Mouse (Mus musculus): Measurements from ENCODE around the gene Tnxb. TPM values are rescaled to one million over a fixed set of nuclear protein-coding genes. Genes with fewer than 3 reads are reported as not detected.

The Tnxb gene
- total RNA-seq, 1 experiment from 2014 or later: not detected

DNA sequence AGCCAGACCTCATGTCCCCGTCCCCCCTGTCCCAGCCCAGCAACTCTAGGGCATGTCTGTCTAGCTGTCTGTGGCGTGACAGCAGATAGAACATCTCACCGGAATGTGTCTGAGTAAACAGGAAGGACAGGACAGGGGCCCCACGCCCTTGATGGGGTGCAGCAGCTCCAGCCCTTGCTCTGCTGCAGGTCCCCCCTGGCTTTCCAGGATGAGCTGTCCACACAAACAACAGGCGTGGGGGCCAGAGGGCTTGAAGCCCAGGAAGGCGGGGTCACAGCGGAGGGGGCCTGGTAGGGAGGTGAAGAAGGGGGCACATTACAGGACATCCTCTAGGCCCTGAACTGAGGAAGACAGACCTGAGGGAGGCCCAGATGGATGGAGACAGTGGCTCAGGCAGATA, 15.2 kb upstream of the Tnxb start:
- no peak for ATAC-seq (replicated peaks; ENCODE audit: insufficient number of reproducible peaks, low FRiP score, low TSS enrichment, poor library complexity, severe bottlenecking)

GRCm38 (mm10) chr17:34655581-34655991, 14.7 kb upstream of the Tnxb start:
- ATAC-seq (replicated peaks; ENCODE audit: insufficient number of reproducible peaks, low FRiP score, low TSS enrichment, poor library complexity, severe bottlenecking): no peak

GRCm38 (mm10) chr17:34656666-34657065, 13.7 kb upstream of the Tnxb start:
- ATAC-seq (replicated peaks; ENCODE audit: insufficient number of reproducible peaks, low FRiP score, low TSS enrichment, poor library complexity, severe bottlenecking): no peak

DNA sequence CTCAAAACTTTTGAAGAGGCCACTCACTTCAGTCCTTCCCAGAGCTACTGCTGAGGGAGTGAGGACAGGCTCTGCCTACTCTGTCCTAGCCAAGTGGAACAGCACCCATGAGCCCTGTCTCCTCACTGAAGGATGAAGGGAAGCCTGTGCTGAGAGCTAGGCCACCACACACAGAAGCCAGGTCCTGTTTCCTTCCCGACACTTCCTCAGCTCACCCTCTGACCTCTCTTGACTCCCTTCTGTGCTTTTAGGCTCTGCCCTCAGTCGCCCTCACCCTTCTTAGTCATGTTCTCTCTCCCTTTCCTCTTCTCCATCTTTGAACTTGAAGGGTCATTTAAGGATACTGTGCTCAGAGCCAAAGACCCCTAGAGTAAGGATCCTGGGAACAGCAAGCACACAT, 13.1 kb upstream of the Tnxb start:
- no peak for ATAC-seq (replicated peaks; ENCODE audit: insufficient number of reproducible peaks, low FRiP score, low TSS enrichment, poor library complexity, severe bottlenecking)

- no peak for ATAC-seq (replicated peaks; ENCODE audit: insufficient number of reproducible peaks, low FRiP score, low TSS enrichment, poor library complexity, severe bottlenecking)
These were observed 12.2 kb upstream of the Tnxb start for GRCm38 (mm10) chr17:34658145-34658544.

- ATAC-seq (replicated peaks; ENCODE audit: insufficient number of reproducible peaks, low FRiP score, low TSS enrichment, poor library complexity, severe bottlenecking): no peak
These were observed 11.7 kb upstream of the Tnxb start for GRCm38 (mm10) chr17:34658591-34658990.

DNA sequence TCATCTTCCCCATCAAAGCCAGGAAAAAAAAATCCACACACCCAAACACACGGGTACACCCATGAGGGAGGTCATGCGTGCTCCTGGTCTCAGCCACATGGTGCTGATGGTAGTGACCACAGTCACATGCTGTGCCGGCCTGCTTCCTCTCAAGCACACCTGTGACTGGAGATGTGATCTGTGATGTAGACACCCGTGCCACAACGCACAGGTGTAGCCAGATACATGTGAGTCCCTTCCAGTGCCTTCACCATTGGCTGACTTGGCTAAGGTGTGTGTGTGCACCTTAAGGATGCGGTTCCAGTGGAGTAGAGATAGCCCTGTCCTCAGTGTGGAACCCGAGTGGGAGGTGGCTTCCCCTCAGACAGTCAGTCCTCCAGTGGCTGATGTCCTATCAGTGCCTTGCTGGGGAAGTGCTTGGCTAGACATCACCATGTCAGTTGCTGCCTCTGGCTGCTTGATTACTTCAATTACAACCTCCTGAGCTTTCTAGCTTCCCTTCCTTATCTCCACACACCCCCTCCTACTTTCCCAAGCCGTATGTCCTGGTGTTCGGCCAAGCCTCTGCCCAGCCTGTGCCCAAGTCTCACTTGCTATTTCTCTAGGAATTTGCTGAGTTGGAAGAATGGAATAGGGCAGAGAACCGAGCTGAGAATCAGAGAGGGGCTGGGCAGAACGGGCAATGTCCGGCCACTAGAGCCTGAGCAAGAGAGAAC, 11.0 kb upstream of the Tnxb start:
- ATAC-seq (replicated peaks; ENCODE audit: insufficient number of reproducible peaks, low FRiP score, low TSS enrichment, poor library complexity, severe bottlenecking): no peak

DNA sequence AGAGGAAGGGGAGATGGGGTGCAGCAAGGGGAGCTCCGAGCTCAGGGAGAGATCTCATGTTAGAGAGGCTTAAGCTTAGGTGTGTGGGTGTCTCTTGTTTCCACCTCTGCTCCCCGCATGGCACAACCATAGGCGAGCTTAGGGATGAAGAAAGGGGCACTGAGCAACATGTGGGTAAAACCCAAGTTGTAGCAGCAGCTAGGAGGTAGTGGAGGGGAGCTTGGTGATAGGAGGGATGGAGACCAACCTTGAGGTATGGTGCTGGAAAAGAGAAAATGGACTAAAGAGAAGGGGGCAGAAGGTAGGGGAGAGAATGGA, 10.5 kb upstream of the Tnxb start:
- ATAC-seq (replicated peaks; ENCODE audit: insufficient number of reproducible peaks, low FRiP score, low TSS enrichment, poor library complexity, severe bottlenecking): no peak

- no peak for ATAC-seq (replicated peaks; ENCODE audit: insufficient number of reproducible peaks, low FRiP score, low TSS enrichment, poor library complexity, severe bottlenecking)
These were observed 10.0 kb upstream of the Tnxb start for GRCm38 (mm10) chr17:34660259-34660820.

- ATAC-seq (replicated peaks; ENCODE audit: insufficient number of reproducible peaks, low FRiP score, low TSS enrichment, poor library complexity, severe bottlenecking): no peak
These were observed 9.2 kb upstream of the Tnxb start for GRCm38 (mm10) chr17:34661121-34661591.

DNA sequence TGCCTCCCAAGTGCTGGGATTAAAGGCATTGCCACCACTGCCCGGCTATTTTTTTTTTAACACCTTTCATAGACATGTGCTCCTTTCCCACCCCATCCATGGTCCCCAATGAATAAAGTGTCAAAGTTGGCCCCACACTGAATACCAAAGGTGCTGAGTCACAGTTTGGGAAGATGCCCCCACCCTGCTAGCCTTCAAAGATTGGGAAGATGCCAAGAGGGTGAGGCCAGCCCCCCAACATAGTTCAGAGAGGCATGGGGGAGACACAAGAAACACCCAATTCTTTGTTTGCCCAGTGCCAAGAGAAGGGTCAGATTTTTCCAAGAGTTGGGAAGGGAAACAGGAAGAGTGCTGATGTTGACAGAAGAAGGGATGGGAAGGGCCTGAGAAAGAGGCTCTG, 7.9 kb upstream of the Tnxb start:
- ATAC-seq (replicated peaks; ENCODE audit: insufficient number of reproducible peaks, low FRiP score, low TSS enrichment, poor library complexity, severe bottlenecking): no peak

- no peak for ATAC-seq (replicated peaks; ENCODE audit: insufficient number of reproducible peaks, low FRiP score, low TSS enrichment, poor library complexity, severe bottlenecking)
These were observed 7.4 kb upstream of the Tnxb start for GRCm38 (mm10) chr17:34662978-34663377.

DNA sequence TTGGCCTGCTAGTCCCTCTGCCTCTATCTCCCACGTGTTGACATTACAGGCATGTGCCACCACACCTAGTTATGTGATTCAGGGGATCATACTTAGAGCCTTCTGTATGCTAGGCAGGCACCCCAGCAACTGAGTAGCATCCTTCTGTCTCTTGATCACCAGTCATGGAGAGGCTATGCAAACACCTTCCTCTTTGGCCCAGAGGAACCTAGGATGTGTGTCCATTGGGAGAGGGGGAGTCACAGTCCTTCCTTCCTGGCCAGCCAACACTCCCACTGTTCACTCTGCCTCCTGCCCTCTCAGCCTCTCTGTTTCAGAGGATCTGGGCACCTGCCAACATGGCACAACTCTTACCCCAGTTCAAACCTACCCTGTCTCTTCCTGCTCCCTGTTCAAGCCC, 6.8 kb upstream of the Tnxb start:
- ATAC-seq (replicated peaks; ENCODE audit: insufficient number of reproducible peaks, low FRiP score, low TSS enrichment, poor library complexity, severe bottlenecking): no peak

DNA sequence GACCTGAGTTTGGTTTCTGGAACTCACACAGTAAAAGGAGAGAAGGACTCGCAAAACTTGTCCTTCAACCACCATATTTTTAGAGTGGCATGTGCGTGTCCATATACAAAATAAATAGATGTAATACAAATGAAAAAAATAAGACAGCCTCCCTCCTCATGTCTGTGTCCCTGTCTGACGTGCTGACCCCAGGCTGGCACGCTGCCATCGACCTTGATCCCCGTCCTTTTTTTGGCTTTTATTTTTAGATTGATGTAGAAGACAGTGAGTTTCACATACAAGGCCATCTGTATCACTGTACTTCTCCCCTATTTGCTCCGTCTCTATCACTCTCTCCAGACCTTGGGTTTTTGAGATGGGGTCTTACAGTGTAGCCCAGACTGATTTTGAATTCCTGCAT, 5.9 kb upstream of the Tnxb start:
- ATAC-seq (replicated peaks; ENCODE audit: insufficient number of reproducible peaks, low FRiP score, low TSS enrichment, poor library complexity, severe bottlenecking): no peak

- no peak for ATAC-seq (replicated peaks; ENCODE audit: insufficient number of reproducible peaks, low FRiP score, low TSS enrichment, poor library complexity, severe bottlenecking)
These were observed 1.1 kb downstream of the Tnxb start for GRCm38 (mm10) chr17:34671151-34672066.

DNA sequence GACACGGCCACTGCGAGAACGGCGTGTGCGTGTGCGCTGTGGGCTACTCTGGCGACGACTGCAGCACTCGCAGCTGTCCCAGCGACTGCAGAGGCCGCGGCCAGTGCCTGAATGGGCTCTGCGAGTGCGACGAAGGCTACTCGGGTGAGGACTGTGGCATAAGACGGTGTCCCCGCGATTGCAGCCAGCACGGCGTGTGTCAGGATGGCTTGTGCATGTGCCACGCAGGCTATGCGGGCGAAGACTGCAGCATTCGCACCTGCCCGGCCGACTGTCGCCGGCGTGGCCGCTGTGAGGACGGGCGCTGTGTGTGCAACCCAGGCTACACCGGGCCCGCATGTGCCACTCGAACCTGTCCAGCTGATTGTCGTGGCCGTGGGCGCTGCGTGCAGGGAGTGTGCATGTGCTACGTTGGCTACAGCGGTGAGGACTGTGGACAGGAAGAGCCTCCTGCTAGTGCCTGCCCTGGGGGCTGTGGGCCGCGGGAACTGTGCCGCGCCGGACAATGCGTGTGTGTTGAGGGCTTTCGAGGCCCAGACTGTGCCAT, 2.0 kb downstream of the Tnxb start:
- 0 out of 2 replicates have a peak, but pooled peaks have one; percentile 40 for ATAC-seq (replicated peaks; ENCODE audit: insufficient number of reproducible peaks, low FRiP score, low TSS enrichment, poor library complexity, severe bottlenecking)

DNA sequence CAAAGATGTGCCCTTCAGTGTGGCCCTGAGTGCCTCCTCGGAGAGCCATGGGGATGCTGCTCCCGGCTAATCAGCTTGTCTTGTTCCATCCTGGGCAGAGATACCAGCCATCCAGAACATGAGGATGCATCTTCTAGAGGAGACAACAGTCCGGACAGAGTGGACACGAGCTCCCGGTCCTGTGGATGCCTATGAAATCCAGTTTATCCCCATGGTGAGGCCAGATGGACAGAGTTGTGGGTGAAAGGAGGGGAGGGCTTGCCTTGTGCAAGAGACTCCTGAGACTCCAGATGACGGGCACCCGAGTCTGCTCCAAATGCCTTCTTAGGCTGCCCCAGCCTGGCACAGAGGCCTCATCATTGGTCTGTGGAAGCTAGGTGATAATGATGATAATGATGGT, 2.8 kb downstream of the Tnxb start:
- ATAC-seq (replicated peaks; ENCODE audit: insufficient number of reproducible peaks, low FRiP score, low TSS enrichment, poor library complexity, severe bottlenecking): no peak

DNA sequence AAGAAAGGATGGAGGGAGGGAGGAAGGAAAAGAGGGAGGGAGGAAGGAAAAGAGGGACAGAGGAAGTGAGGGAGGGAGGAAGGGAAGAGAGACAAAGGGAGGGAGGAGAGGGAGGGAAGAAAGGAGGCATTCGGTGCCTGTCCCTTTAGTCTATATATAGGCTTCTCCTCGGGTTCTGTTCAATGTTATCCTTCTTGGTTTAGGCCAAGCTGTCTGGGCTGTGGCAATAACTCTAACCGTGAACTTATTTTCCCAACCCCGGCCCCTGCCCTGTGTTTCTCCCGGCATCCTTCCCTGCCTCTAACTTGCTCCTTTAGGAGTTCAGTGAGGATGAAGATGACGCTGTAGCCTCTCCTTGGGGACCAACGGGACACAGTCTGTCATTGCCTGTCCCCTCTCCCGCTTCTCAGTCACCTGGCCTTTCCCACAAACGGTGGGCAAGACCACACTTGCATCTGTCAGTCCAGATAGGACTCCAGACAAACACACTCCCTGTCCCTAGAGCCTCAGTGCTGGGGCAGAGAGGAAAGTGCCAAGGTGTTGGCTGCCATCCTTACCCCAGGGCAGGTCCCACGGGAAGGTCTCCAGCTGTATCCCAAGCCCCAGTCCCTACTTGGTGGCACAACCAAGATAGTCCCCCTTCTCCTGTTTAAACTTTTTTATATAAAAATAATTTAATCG, 4.3 kb downstream of the Tnxb start:
- no peak for ATAC-seq (replicated peaks; ENCODE audit: insufficient number of reproducible peaks, low FRiP score, low TSS enrichment, poor library complexity, severe bottlenecking)
